Mouse (Mus musculus) kidney, adult 2 months (tissue): ENCODE results near the gene Ccnt1. TPM values are rescaled to one million over a fixed set of nuclear protein-coding genes. Genes with fewer than 3 reads are reported as not detected.

Source experiments
- DNase-seq: peaks from one replicate; pipeline ENCODE4 v3.0.0; 2021
- H3K27ac ChIP-seq: fragments of 200-500 bp; 2 replicates; pipeline ENCODE4 v1.5.1; 2012; ENCODE audit warnings: low read depth, low read length, control low read depth, inconsistent platforms; ENCODE audit not compliant: insufficient read depth
- H3K27me3 ChIP-seq: fragments of 200-500 bp; replicated peaks from 2 replicates; pipeline ENCODE4 v1.6.1; 2012; ENCODE audit warnings: mild to moderate bottlenecking, moderate library complexity, low read length, inconsistent platforms; ENCODE audit not compliant: control insufficient read depth, insufficient read depth
- H3K36me3 ChIP-seq: fragments of 200-500 bp; 2 replicates; pipeline ENCODE4 v1.6.1; 2012; ENCODE audit warnings: mild to moderate bottlenecking, moderate library complexity, low read length, inconsistent platforms; ENCODE audit not compliant: control insufficient read depth, insufficient read depth
- H3K4me1 ChIP-seq: fragments of 200-500 bp; 2 replicates; pipeline ENCODE4 v1.6.1; 2011; ENCODE audit warnings: low read length; ENCODE audit not compliant: control insufficient read depth, insufficient read depth
- H3K4me3 ChIP-seq: fragments of 200-500 bp; 2 replicates; pipeline ENCODE4 v1.5.1; 2011; ENCODE audit warnings: mild to moderate bottlenecking, low read depth, low read length, control low read depth; ENCODE audit not compliant: insufficient read depth
- CTCF ChIP-seq: fragments of 200-500 bp; conservative IDR thresholded peaks from 2 replicates; pipeline ENCODE4 v1.5.1; 2011; ENCODE audit warnings: low read depth, mild to moderate bottlenecking, control low read depth, low read length, moderate library complexity, mixed read lengths; ENCODE audit not compliant: insufficient read depth, insufficient read length
- POLR2A ChIP-seq: fragments of 200-500 bp; IDR thresholded peaks from one replicate; pipeline ENCODE4 v1.6.1; 2011; ENCODE audit warnings: low read depth, low read length, control low read depth
- WGBS: fragments of 180-500 bp; shearing (Covaris S2); methylation state at CpG from one replicate; pipeline ENCODE4 v1.1.7; 2018; 5-methylcytosine and 5-hydroxymethylcytosine counted together
- polyA plus RNA-seq: library from polyadenylated mRNA; depleted of rRNA; stranded (reverse); fragments of >200 nt; gene quantifications from 2 replicates; pipeline ENCODE4 v1.2.3, GENCODE M21; 2012

The Ccnt1 gene
- polyA plus RNA-seq, 1 experiment = 11.0 TPM

- DNase-seq = no peak
- Histone ChIP-seq H3K4me1 (no peaks in the 10 kb centered on the region), H3K27ac (no peak overlapping the region), H3K27me3 (no peaks in the 10 kb centered on the region), H3K4me3 (no peak overlapping the region), H3K36me3 (peaks cover 4% of the 10 kb centered on the region)
- 92% methylated on average over 3 of the region's 3 CpGs for WGBS
- no peak for TF ChIP-seq POLR2A
- TF ChIP-seq CTCF = no peak
Observed at GRCm38 (mm10) chr15:98545151-98545550, 25.6 kb downstream of the Ccnt1 start.

- TF ChIP-seq POLR2A = no peak
- no peak for TF ChIP-seq CTCF
- WGBS = 46% methylated on average over 4 of the region's 4 CpGs
- H3K27ac ChIP-seq = no peak overlapping the region
- no peaks in the 10 kb centered on the region for H3K4me1 ChIP-seq
- peaks cover 4% of the 10 kb centered on the region; the same call in 1 of the 2 replicates for H3K36me3 ChIP-seq
- no peaks in the 10 kb centered on the region for H3K27me3 ChIP-seq
- DNase-seq = peak; percentile 23
- no peak overlapping the region for H3K4me3 ChIP-seq
Observed at GRCm38 (mm10) chr15:98543341-98543740, 27.4 kb downstream of the Ccnt1 start.

DNA sequence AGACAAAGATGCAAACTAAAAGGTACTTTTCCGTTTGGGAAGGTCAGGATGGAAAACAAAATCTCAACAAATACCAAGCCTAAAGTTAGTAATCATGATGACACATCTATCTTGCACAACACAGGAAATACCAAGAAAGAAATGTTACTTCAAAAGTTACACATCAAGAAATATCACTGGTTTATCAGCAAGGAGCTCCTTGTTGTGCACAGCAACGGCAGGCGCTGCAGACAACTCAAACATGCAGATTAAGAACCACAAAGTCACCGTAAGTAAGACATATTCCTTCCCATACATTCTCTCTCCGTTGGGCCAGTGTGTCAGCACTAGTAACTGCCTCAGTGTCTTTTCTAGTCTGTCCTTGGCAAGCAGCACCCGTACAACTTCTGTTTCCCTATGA lies 29.7 kb downstream of the Ccnt1 start:
- Histone ChIP-seq H3K36me3 (peaks cover 4% of the 10 kb centered on the region; the same call in 1 of the 2 replicates), H3K4me1 (no peaks in the 10 kb centered on the region), H3K4me3 (no peak overlapping the region), H3K27ac (peak overlapping the region; percentile 4; the same call in 1 of the 2 replicates), H3K27me3 (no peaks in the 10 kb centered on the region)
- TF ChIP-seq POLR2A = no peak
- TF ChIP-seq CTCF = no peak
- peak; percentile 35 for DNase-seq
- WGBS = 61% methylated on average over 6 of the region's 6 CpGs

DNA sequence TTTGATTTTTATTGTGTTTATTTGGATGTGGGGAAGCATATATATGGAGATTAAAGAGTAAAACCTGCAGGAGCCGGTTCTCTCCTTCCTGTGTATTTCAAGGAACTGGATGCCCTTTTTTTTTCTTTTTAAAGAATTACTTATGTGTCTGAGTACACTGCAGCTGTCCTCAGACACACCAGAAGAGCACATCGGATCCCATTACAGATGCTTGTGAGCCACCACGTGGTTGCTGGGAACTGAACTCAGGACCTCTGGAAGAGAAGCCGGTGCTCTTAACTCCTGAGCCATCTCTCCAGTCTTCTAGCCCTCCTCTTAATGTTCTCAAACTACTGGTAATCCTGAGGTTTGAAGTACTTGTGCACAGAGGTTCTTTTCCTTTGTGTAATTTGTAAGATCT lies 32.8 kb downstream of the Ccnt1 start:
- no peak for DNase-seq
- no peaks in the 10 kb centered on the region for H3K27me3 ChIP-seq
- peaks cover 1% of the 10 kb centered on the region; the same call in 1 of the 2 replicates for H3K4me1 ChIP-seq
- TF ChIP-seq CTCF = no peak
- TF ChIP-seq POLR2A = no peak
- no peak overlapping the region for H3K27ac ChIP-seq
- WGBS = 55% methylated on average over 4 of the region's 4 CpGs
- no peaks in the 10 kb centered on the region for H3K36me3 ChIP-seq
- no peak overlapping the region for H3K4me3 ChIP-seq

DNA sequence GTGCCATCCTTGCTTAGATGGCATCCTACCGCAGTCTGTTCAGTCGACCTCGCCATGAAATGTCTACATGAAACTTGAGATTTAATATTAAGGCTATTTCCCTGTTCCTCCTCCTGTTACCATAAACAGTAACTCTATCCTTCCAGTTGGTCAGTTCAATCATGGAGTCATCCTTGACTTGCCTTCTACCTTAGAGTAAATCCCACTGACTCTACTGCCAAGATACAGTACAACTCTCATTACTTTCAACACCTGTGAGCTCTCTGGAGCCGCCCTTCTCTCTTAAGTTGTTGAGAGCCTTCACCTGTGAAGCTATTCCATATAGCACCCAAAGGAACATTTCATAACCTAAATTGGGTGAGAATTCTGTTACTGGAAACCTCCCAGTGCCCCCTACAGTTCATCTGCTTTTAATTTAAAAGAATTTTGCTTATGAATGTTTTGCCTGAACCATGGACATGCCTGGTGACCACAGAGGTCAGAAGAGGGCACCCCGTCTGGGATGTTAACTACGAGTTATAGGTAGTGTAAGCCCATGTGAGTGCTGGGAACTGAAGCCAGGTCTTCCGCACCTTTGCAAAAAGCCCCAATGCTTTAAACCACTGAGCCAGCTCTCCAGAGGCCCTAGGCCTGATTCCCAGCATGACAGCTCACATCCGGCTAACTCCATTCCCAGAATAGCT lies 33.8 kb downstream of the Ccnt1 start:
- Histone ChIP-seq H3K4me1 (peaks cover 5% of the 10 kb centered on the region; the same call in 1 of the 2 replicates), H3K27me3 (no peaks in the 10 kb centered on the region), H3K27ac (no peak overlapping the region), H3K4me3 (no peak overlapping the region), H3K36me3 (no peaks in the 10 kb centered on the region)
- WGBS = 67% methylated on average over 8 of the region's 8 CpGs
- no peak for DNase-seq
- TF ChIP-seq POLR2A (no peak), CTCF (no peak)

- no peak for DNase-seq
- Histone ChIP-seq H3K27me3 (no peaks in the 10 kb centered on the region), H3K4me1 (peaks cover 5% of the 10 kb centered on the region; the same call in 1 of the 2 replicates), H3K27ac (no peak overlapping the region), H3K36me3 (no peaks in the 10 kb centered on the region), H3K4me3 (no peak overlapping the region)
- TF ChIP-seq POLR2A = no peak
- 88% methylated on average over 4 of the region's 4 CpGs for WGBS
Observed at GRCm38 (mm10) chr15:98535921-98536320, 34.8 kb downstream of the Ccnt1 start.

DNA sequence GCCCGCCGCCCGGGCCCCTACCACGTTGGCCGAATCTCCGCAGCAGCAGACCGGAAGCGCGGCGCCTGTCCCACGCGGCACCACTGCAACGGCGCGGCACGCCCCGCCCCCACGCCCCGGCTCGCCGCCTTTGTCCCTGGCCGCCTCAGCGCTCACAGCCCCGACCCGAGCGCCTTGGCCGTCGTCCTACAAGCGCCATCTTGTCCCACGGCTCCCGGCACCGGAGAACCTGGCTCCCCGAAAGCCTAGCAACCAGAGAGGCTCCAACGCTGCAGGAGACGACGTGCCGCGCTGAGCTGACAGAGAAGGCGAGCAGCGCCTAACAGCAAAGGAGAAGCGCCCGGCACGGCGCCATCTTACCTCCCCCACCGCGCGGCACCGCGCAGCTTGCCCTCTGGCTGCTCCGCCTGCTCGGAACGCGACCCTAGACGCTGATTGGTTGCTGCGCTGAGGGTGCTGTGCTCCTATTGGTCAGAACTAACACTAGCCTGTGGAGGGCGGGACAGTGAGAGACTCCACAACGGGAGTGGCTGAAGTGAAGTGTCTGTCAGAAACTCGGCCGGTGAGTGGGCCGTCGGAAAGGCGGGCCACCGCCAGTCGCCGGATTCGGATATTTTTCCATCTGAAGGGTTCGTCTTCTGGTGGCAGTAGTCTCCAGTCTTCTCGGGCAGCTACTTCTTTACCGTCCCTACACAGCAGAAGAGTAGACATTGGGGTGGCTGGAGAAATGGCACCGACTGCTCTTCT lies 36.7 kb downstream of the Ccnt1 start, which contains the start of gene Kansl2:
Gene Kansl2, minus strand, starts transcription at position 384 of the 747 bp plus-strand sequence.
- Histone ChIP-seq H3K4me3 (peak within 1 kb of the TSS; percentile 87), H3K4me1 (peaks cover 5% of the 10 kb centered on the region; the same call in 1 of the 2 replicates), H3K36me3 (no peaks in the 10 kb centered on the region; the same call in 1 of the 2 replicates), H3K27ac (peak within 1 kb of the TSS; percentile 98), H3K27me3 (no peaks in the 10 kb centered on the region)
- WGBS = under 1% methylated on average over 70 of the region's 70 CpGs
- peak; percentile 99 for DNase-seq
- TF ChIP-seq CTCF (no peak), POLR2A (peak; percentile 82)
